Mouse (Mus musculus) 416B (cell line): ENCODE measurements around the gene Tmem106c.

Experiments used
- DNase-seq: peaks from one replicate; pipeline ENCODE4 v3.0.0; 2011; ENCODE audit warnings: low read depth

Gene Tmem106c

GRCm38 (mm10) chr15:98001321-98002112 lies 37.5 kb downstream of the Tmem106c start:
- DNase-seq, result no peak

- DNase-seq, result no peak
These were observed 38.4 kb downstream of the Tmem106c start for GRCm38 (mm10) chr15:98002113-98002990.

- no peak for DNase-seq
These were observed 39.2 kb downstream of the Tmem106c start for GRCm38 (mm10) chr15:98002991-98003821.

GRCm38 (mm10) chr15:98003822-98004739 lies 40.1 kb downstream of the Tmem106c start, which contains the start of gene Col2a1:
Gene Col2a1 (minus strand): TSS chr15:98004695.
- DNase-seq, result no peak

GRCm38 (mm10) chr15:98004740-98005159 lies 40.8 kb downstream of the Tmem106c start:
- DNase-seq, result no peak

- no peak for DNase-seq
These were observed 41.2 kb downstream of the Tmem106c start for GRCm38 (mm10) chr15:98005181-98005580.

- DNase-seq, result no peak
These were observed 48.8 kb downstream of the Tmem106c start for GRCm38 (mm10) chr15:98012810-98013209.

GRCm38 (mm10) chr15:98017925-98018324 lies 53.9 kb downstream of the Tmem106c start:
- peak; percentile 63 for DNase-seq

GRCm38 (mm10) chr15:98019047-98019446 lies 55.0 kb downstream of the Tmem106c start:
- DNase-seq, result no peak
